Mouse (Mus musculus): ENCODE results near the gene Mapk6. TPM values are rescaled to one million over a fixed set of nuclear protein-coding genes. Genes with fewer than 3 reads are reported as not detected.

Gene Mapk6
- polyA plus RNA-seq, 1 experiment, result 117 TPM

- no peak for TF ChIP-seq POLR2A (IDR thresholded peaks at IDR 0.05; ENCODE audit: borderline replicate concordance, extremely low read depth, insufficient read depth, insufficient read length, poor library complexity, severe bottlenecking)
- TF ChIP-seq CTCF (IDR thresholded peaks at IDR 0.05; ENCODE audit: borderline replicate concordance, extremely low read depth, insufficient read depth, insufficient read length), result no peak
- DNase-seq (ENCODE audit: low read depth), result no peak
These were observed 62.3 kb downstream of the Mapk6 start, which contains the start of gene Bcl2l10 for GRCm38 (mm10) chr9:75347458-75347857. Bcl2l10 (plus strand) TSS chr9:75347758.

- no peak for DNase-seq (ENCODE audit: low read depth)
- TF ChIP-seq CTCF (IDR thresholded peaks at IDR 0.05; ENCODE audit: borderline replicate concordance, extremely low read depth, insufficient read depth, insufficient read length), result no peak
- no peak for TF ChIP-seq POLR2A (IDR thresholded peaks at IDR 0.05; ENCODE audit: borderline replicate concordance, extremely low read depth, insufficient read depth, insufficient read length, poor library complexity, severe bottlenecking)
These were observed 67.4 kb downstream of the Mapk6 start for GRCm38 (mm10) chr9:75342433-75342832.

GRCm38 (mm10) chr9:75338016-75338415 lies 71.8 kb downstream of the Mapk6 start:
- no peak for DNase-seq (ENCODE audit: low read depth)

GRCm38 (mm10) chr9:75334440-75334839 lies 75.4 kb downstream of the Mapk6 start:
- no peak for TF ChIP-seq CTCF (IDR thresholded peaks at IDR 0.05; ENCODE audit: borderline replicate concordance, extremely low read depth, insufficient read depth, insufficient read length)
- no peak for TF ChIP-seq POLR2A (IDR thresholded peaks at IDR 0.05; ENCODE audit: borderline replicate concordance, extremely low read depth, insufficient read depth, insufficient read length, poor library complexity, severe bottlenecking)

More at GRCm38 (mm10) chr9:75338016-75338415, 71.8 kb downstream of the Mapk6 start:
- TF ChIP-seq CTCF (IDR thresholded peaks at IDR 0.05; ENCODE audit: borderline replicate concordance, extremely low read depth, insufficient read depth, insufficient read length) (no peak), POLR2A (IDR thresholded peaks at IDR 0.05; ENCODE audit: borderline replicate concordance, extremely low read depth, insufficient read depth, insufficient read length, poor library complexity, severe bottlenecking) (no peak)

GRCm38 (mm10) chr9:75330821-75331220 lies 79.0 kb downstream of the Mapk6 start:
- DNase-seq (ENCODE audit: low read depth), result no peak
- TF ChIP-seq CTCF (IDR thresholded peaks at IDR 0.05; ENCODE audit: borderline replicate concordance, extremely low read depth, insufficient read depth, insufficient read length), result no peak
- TF ChIP-seq POLR2A (IDR thresholded peaks at IDR 0.05; ENCODE audit: borderline replicate concordance, extremely low read depth, insufficient read depth, insufficient read length, poor library complexity, severe bottlenecking), result no peak

More at GRCm38 (mm10) chr9:75334440-75334839, 75.4 kb downstream of the Mapk6 start:
- DNase-seq (ENCODE audit: low read depth), result no peak

GRCm38 (mm10) chr9:75328047-75328446 lies 81.8 kb downstream of the Mapk6 start:
- no peak for DNase-seq (ENCODE audit: low read depth)
- no peak for TF ChIP-seq POLR2A (IDR thresholded peaks at IDR 0.05; ENCODE audit: borderline replicate concordance, extremely low read depth, insufficient read depth, insufficient read length, poor library complexity, severe bottlenecking)
- TF ChIP-seq CTCF (IDR thresholded peaks at IDR 0.05; ENCODE audit: borderline replicate concordance, extremely low read depth, insufficient read depth, insufficient read length), result no peak

- DNase-seq (ENCODE audit: low read depth), result no peak
- TF ChIP-seq POLR2A (IDR thresholded peaks at IDR 0.05; ENCODE audit: borderline replicate concordance, extremely low read depth, insufficient read depth, insufficient read length, poor library complexity, severe bottlenecking) (no peak), CTCF (IDR thresholded peaks at IDR 0.05; ENCODE audit: borderline replicate concordance, extremely low read depth, insufficient read depth, insufficient read length) (no peak)
These were observed 87.5 kb downstream of the Mapk6 start for GRCm38 (mm10) chr9:75322099-75322885.

GRCm38 (mm10) chr9:75319365-75319764 lies 90.4 kb downstream of the Mapk6 start:
- TF ChIP-seq POLR2A (IDR thresholded peaks at IDR 0.05; ENCODE audit: borderline replicate concordance, extremely low read depth, insufficient read depth, insufficient read length, poor library complexity, severe bottlenecking), result no peak
- peak; percentile 12; the same call in 1 of the 2 replicates for TF ChIP-seq CTCF (IDR thresholded peaks at IDR 0.05; ENCODE audit: borderline replicate concordance, extremely low read depth, insufficient read depth, insufficient read length)
- peak; percentile 31 for DNase-seq (ENCODE audit: low read depth)

Other genes with a start within 250 kb of the Mapk6 start
- 0.40 and 0.64 TPM in 2 replicates for gene Myo5c, start 178.0 kb downstream of the Mapk6 start, polyA plus RNA-seq (2012; rRNA removed)
- 45.5 and 53.1 TPM in 2 replicates for gene Gnb5, start 103.7 kb downstream of the Mapk6 start, polyA plus RNA-seq (2012; rRNA removed)
- gene Bcl2l10, start 62.2 kb downstream of the Mapk6 start, polyA plus RNA-seq (2012; rRNA removed), result 0.05 and 0.08 TPM in 2 replicates
- 11.7 and 24.0 TPM in 2 replicates for gene Leo1, start 31.5 kb upstream of the Mapk6 start, polyA plus RNA-seq (2012; rRNA removed)
- gene Tmod3, start 149.7 kb upstream of the Mapk6 start, polyA plus RNA-seq (2012; rRNA removed), result 58.9 and 60.9 TPM in 2 replicates
- 51.1 and 74.5 TPM in 2 replicates for gene Tmod2, start 201.3 kb upstream of the Mapk6 start, polyA plus RNA-seq (2012; rRNA removed)
- gene Lysmd2, start 215.7 kb upstream of the Mapk6 start, polyA plus RNA-seq (2012; rRNA removed), result 19.5 and 22.2 TPM in 2 replicates

Data from brain, embryonic 14.5 days (tissue).